Mouse (Mus musculus) CD4-positive helper T cell, adult 2 months (primary cell): ENCODE results near the gene Obscn.

Experiments used
- DNase-seq: peaks from one replicate; pipeline ENCODE4 v3.0.0-alpha.2; 2012; ENCODE audit warnings: low read depth, missing footprints, low spot score

Obscn gene

DNA sequence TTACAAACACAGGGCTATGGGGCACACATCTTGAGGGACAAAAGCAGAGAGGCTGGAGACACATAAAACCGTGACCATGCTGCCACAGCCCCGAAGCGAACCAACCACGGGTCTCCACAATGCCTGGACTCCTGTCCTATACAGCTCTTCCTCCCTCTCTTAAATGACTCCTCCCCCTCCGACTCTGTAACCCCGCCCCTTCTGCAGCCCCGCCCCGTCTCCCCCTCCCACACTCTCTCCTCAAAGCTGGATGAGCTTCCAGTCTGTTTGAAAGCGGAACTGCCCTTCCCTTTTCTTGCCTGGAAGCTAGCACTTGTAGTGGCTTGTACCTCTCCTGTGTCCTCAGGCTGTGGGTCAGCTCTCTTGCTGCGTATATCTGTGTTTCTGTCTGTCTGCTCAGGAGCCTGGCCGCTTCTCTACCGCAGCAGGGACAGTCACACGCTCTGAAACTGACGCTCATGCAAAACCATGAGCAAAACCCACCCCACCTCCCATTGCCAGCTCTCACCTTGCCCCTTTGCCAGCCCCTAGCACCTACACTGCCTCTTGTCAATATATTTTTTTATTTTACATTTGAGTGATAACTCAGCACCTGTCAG is 5.7 kb upstream of the Obscn start:
- no peak for DNase-seq

DNA sequence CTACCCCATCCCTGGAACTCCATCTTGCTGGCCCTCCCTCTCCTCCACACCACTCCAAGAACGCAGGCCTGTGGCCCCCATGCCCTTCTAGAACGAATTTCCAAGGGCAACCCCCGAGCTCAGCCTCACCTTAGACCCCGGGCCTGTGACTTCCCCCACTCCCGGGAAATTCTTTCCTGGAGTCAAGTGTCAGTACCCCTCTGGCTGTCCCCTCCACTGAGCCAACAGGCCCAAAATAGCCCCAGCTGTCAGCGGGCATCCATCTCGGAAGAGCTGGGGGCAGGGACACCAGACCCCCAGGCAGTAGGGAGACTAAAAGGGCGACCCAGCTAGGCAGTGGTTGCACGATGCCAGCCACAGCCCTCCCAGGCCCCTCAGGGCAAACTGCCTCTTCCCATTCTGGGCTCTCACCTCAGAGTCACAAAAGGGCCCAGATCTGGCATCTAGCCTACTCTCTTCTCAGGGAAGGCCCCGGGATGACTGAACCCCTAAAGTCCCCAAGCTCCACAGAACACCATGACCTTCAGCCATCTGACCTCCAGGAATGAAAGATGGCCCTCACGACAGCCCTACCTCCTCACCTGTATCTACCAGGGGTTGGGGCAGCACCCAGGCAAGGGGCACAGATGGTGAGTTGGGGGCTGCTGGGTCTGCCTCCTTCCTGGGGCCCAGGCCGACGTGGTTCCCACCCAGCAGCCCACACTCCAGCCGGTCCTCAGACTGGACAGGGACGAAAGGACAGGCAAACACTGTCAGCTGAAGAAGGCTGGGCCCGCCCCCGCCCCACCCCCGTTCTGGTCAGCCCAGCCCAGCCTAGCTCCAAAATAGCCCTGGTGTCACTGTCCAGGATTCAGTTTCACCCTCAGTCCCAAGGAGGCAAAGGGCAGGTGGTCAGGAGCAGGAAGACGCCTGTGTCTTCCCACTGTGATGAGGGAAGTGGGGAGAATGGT is 2.6 kb upstream of the Obscn start:
- DNase-seq = no peak

DNA sequence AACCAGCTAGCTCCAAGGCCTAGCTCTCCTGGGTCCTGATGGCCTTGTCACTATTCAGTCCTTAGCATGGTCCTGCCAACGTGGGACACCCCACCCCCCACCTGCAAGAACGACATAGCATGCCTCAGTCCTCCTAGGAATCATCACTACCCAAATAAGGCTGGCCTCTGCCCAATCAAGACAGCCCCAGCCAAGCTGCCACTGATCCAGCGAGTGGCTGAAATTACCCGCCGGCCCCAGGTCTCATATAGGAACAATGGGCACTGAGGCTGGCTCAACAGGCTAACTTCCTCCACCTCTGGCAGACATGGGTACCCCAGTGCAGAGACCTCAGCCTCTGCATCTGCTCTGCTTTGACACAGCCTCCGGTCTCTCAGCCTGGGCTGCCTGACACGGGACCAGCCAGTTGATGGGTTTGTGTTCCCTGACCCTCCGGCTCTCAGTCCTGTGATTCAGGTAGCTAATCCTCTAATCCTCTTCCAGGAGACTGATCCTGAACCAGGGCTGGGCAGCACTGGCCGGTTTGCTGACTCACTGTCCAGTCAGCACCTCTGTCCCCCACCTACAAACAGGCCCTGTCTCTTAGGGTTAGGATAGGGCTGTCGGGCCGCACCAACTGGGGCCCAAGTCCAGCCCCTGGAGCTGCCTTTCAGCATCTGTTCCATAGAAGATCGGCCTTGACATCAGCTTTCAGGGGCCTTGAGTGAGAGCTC is 948 bp upstream of the Obscn start:
- no peak for DNase-seq

DNA sequence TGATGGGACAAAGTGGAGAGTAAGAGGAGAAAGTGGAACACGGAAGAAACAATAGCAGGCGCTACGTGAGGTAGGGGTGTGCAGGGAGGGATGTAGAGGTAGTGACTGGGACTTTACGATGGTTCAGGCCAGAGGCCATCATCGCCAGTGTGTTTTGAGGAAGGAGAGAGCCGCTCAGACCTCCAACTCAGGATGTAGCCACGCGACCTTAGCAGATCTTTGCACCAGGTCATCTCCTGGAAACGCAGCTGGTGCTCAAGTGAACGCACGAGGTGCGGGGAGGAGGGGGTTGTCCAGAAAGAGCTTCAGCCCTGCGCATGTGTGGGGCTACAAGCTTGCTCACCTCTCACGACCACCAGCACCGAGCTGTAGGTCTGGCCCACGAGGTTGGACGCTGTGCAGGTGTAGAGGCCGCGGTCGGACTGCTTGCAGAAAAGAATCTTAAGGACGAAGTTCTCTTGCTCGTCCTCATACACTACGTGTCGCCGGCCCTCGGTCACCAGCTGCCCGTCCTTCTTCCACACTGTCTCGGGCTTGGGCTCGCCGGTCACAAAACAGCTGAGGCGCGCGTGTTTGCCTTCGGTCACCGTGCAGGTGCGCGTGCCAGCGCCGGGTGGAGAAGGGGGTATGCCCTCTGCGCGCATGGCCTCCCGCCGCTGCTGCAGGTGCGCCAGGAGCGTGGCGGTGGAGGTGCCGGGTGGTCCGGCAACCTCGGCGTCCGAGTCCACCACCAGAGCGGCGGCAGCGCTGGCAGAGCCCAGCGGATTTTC is 966 bp downstream of the Obscn start:
- no peak for DNase-seq

DNA sequence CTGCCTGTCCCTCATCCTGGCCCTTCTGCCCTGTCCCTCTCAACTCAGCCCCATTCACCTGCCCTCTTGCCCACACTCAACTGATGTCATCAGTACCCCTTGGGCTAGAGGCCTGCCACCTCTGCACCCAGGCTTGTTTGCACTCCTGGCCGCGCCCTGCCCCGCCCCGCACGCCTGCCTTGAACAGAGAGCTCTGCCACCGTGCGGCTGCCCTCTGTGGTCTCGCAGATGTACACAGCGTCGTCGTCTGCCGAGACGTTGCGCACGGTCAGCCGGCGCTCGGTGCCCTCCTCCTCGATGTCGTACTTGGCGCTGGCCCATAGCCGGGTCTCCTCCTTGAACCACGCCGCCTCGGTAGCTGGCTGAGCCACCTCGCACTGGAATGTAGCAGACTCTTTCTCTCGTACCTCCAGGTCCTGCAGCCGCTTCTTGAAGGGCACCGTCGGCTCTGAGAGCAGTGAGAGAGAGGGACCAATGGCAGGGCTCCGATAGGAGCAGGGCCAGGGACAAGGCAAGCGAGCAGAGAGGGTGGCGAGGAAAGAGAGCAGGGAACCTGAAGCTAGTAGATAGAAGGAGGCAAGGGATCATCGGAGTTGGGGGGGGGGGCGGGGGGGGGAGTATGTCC is 1.7 kb downstream of the Obscn start:
- DNase-seq = no peak

DNA sequence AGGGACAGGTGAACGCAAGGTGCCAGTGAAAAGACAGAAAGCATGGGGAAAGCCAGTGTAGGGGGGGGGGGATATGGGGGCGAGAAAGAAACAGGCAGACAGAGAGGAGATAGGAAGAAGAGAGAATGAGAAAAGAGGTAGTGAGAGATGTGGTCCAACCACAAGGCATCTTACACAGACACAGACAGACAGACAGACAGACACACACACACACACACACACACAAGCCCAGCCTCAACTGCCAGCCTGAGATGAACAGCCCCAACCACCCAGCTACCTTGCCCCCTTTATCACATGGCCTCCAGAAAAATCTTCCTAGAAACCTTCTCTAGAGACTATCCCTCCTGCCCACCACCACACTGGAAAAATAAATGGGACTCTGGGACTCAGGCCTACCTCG is 4.1 kb downstream of the Obscn start:
- DNase-seq = no peak

DNA sequence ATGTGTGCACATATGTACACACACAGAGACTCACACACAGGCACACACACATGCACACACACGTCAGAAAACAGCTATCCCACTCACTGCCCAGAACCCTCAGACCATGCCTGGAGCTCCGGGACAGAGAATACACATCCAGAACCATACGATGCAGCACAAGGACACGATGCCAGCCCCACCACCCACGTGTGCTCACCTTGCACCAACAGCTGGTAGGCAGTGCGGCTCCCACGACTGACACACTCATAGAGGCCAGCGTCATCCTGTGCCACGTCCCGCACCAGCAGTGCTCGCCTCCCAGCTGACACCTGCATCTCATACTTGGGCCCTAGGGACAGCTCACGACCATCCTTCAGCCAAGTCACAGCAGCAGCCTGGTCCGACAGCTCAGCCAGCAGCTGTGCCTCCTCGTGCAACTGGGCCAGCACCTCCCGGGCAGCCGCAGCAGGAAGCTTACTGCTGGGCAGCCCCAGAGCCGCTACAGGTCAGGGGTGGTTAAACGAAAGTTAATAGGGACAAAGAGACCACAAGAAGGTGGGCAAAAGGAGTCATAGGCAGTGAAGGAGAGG is 4.8 kb downstream of the Obscn start:
- DNase-seq = no peak

DNA sequence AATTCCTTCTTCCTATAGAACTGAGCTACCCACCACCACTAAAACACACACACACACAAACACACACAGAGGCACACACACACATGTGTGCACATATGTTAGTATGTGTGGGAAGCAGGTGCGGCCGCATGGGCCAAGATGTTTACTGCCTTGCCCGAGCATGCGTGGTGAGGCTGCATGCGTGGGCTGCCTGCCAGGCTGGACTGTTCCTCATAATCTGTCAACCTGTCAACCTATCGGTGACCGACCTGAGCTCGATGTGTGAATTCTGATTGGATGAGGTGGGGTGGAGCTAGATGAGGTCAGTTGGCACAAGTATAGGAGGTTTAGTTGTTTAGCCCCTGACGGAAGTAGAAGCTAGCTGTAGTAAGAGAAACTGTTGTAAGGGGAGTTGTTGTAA is 5.4 kb downstream of the Obscn start:
- no peak for DNase-seq

DNA sequence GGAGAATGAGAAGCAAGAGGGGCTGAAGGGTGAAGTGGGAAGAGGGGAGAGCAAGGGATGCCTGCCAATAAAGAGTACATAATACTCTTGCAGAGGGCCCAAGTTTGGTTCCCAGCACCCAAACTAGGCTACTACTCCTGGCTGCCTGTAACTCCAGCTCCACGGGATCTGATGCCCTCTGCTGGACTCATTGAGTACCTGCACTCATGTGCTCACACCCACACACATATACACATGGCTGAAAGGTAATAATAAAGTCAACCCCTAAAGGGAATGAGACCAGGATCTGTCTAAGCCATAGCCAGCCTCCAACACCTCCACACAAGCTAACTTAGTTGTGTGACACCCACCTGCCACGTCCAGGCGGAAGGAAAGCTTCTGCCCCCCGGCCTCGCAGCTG is 30.3 kb downstream of the Obscn start:
- no peak for DNase-seq

DNA sequence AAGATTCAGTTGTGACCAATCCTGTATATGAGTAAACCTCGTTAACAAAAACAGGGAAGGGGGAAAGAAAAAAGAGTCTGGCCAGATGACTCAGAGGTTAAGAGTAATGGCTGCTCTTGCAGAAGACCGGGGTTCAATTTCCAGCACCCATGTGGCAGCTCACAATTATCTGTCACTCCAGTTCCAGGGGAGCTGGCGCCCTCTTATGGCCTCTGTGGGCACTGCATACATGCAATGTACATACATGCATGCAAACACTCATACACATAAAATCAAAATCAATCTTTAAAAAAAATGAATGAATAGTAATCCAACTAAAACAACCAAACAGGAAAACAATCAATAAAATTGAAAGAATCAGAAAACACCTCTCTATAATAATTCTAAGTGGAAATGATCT is 33.9 kb downstream of the Obscn start:
- DNase-seq = no peak

DNA sequence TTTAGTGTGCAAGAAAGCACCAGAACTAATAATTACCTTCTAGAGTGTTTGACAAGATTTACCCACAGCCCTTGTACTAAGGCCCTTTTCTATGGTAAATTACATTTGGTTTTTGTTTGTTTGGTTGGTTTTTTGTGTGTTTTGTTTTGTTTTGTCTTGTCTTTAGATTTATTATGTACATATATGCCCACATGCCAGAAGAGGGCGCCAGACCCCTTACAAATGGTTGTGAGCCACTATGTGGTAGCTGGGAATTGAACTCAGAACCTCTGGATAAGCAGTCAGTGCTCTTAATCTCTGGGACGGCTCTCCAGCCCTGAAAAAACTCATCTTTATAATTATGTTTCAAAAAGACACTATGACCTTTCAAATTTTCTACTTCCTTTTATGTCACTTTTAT is 37.9 kb downstream of the Obscn start:
- peak; percentile 32 for DNase-seq

DNA sequence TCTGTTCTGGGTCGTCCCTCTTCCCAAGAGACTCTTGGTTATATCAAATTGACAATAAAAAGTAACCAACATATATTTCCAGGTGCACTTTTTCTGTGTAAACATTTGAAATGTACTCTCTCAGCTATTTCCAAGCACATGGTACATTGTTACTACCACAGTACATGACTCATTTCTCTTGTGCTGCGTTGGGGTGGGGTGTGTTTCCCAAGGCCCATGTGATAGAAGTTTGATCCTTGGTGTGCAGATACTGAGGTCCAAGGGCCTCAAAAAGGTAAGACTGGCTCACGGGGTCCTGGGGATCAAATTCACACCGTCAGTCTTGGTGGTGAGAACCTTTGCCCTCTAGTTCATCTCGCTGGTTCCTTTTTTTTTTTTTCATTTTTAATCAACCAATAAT is 38.4 kb downstream of the Obscn start:
- no peak for DNase-seq

DNA sequence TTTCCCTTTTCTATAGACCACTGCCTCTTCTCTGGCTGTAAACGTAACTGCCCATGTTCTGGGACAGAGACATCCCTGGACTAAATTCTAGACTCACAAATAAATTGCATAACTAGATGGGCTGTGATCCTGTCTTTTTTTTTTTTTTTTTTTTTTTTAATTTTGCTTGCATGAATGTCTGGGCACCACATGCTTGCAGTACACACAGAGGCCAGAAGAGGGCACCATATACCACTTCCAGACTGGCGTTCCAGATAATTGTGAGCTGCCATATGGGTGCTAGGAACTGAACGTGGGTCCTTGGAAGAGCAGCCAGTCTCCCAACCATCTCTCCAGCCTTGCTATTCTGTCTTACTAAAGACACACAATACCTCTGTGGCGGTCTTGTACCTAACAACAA is 42.0 kb downstream of the Obscn start:
- peak; percentile 24 for DNase-seq

DNA sequence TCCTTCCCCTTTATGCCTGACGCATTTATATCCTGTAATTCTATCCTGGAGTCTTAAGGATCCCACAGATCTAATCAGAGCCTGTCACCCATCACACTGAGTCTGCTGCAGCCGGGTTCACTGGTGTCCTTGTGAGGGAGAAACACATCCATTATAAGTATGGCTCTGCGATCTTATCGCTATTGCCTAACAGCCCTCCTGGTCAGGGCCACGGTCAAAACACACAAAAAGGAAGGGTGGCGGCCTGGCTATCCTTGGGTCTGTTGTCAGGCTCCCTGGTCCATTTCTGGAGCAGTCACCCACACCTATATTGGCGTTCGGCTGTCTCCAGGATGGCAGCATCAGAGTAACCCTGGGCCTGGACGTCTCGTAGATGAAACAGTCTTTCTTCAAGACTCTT is 48.6 kb downstream of the Obscn start:
- no peak for DNase-seq

DNA sequence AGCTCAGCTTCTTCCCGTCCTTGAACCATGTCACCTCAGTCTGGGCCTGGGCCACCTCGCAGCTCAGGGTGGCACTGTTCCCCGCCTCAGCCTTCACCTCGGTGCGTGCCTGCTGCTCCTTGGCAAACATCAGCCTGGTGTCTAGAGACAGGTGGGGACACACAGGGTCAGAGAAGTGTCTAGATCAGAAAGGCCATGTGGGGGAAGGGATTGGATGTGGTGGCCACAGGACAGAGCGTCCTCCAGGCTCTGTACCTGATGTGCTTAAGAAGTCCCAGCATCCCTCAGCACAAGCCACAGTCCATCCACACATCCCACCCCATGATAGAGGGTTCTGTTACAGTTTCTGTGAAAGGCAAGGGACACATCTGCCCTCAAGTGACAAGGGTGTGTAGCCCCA is 51.0 kb downstream of the Obscn start:
- DNase-seq = no peak

DNA sequence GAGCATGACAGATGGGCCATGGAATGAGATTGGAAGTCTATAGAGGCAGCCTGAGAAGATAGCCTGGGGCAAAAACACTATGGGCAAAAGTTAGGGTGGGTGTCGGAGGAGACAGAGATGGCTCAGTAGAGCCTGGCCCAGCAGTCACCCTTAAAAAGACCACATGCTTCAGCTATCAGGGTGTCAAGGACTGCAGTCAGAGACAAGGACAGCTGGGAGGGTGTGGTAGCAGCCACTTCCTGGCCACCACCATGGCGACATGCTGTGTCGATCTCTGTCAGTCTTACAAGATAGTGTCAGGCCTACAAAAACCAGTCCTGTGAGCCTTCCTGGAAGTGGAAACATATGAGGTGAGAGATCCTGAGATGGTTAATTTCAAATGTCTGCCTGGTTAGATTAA is 53.1 kb downstream of the Obscn start:
- DNase-seq = no peak

DNA sequence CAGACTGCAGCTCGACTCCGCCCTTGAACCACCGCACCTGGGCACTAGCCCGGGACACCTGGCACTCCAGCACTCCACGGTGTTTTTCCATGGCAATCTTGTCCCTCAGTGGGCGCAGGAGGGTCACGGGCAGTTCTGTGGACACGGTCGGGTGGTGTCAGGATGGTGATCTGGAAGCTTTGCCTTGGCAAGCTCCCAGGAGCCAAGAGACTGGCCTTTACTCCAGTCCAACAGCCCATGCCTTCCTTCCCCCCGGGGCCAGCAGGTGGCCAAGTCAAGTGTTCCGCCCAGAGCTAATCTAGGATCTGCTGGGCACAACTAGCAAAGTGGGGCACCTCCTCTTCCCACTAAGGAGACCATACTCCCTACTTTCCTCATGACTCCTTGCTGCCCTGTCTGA is 57.9 kb downstream of the Obscn start:
- DNase-seq = no peak

DNA sequence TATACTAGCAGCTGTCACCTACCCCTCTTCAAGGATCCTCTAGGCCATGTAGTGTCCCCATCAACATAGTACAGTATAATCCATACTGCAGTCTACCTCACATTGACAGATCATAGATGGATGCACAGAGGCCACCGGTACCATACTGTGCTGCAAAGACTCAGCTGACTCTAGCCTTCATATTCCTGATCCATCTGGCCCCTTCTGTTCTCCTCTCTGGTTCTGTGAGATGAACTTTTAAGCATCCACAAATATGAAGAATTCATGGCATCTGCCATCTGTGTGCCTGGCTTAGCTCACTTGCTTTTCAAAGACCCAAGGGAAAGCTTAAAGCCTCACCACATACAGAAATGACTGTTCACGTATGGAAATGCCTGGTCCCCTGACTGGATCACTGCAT is 65.9 kb downstream of the Obscn start:
- no peak for DNase-seq

DNA sequence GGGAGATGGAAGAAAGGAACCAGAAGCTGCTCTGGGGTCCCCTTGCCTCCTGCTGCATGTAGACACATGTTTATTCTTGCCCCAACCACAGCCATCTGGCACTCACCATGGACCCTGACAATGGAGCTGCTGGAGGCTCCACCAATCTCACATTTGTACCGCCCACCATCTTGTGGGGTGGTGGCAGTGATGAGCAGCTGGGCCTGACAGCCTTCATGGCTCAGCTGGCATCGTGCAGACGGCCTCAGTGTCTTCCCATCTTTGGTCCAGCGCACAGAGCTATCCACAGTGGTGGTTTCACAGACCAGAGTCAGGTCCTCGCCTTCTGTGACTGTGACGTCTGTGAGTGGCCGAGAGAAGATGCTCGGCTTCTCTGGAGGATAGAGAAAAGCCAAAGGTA is 67.3 kb downstream of the Obscn start:
- no peak for DNase-seq

DNA sequence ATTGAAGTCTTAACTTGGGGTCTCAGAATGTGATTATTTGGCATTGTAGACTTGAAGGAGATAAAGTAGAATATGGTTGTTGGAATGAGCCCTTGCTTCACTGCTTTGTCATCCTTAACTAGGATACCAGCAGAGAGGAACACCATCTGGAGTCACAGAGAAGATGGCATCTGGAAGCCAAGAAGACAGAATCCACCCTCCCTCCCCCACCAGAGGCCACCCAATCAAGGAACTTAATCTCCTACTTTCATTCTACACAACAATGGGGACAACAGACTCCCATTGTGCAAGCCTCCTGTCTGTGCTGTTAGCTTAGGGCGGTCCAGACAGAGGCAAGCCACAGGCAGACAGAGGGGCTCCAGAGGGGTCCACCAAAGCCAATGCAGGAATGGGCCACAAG is 67.8 kb downstream of the Obscn start:
- no peak for DNase-seq

DNA sequence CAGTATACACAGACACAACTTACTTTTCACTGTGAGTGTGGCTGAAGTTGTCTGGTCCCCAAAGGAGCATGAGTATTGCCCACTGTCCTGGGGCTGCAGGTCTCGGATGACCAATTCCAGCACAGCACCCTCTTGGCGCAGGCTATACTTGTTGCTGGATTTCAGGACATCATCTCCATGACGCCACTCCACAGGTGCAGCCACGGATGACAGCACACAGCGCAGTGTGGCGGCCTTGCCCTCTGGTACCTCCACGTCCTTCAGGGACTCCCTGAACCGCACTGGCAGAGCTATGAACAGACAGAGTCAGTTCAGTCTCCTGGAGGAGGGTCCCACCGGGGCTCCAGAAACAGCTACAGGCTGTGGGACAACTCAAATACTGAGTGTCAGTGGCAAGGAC is 68.3 kb downstream of the Obscn start:
- DNase-seq = no peak
